Mouse (Mus musculus): ENCODE data around the gene Cox17. TPM values are rescaled to one million over a fixed set of nuclear protein-coding genes. Genes with fewer than 3 reads are reported as not detected.
A peak's percentile ranks its signal among the peaks of the same experiment; 100 is the strongest.

Cox17 gene
- total RNA-seq, 2 experiments from 2014 or later, result 117 to 135 TPM

- no peak for DNase-seq (ENCODE audit: extremely low spot score in 1 of 2, low spot score in 1 of 2)
Measured at GRCm38 (mm10) chr16:38369992-38370484, 23.2 kb downstream of the Cox17 start.

- no peak for DNase-seq (ENCODE audit: extremely low spot score in 1 of 2, low spot score in 1 of 2)
Measured at GRCm38 (mm10) chr16:38370633-38371374, 24.0 kb downstream of the Cox17 start.

GRCm38 (mm10) chr16:38371705-38372296 is 25.0 kb downstream of the Cox17 start:
- DNase-seq (ENCODE audit: extremely low spot score in 1 of 2, low spot score in 1 of 2), result no peak

DNA sequence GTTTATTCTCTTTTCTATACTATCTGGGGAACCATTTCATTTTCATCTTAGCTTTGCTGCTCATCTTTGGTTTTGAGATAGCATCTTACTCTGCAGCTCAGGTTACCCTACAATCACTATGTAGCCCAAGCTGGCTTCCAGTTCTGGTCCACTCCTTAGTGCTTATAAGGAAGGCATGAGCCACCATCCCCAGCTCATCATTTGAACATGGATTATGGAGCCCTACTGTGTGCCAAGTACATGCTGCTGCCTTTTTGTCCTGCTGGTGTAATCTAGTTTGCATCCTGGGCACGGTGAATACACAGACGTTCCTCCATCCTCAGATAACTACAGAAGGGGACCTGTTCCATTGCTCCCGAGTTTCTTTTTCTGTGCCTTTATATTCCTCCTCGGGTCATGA is 26.1 kb downstream of the Cox17 start:
- DNase-seq (ENCODE audit: extremely low spot score in 1 of 2, low spot score in 1 of 2), result no peak

GRCm38 (mm10) chr16:38373439-38373838 is 26.6 kb downstream of the Cox17 start:
- DNase-seq (ENCODE audit: extremely low spot score in 1 of 2, low spot score in 1 of 2), result no peak

- DNase-seq (ENCODE audit: extremely low spot score in 1 of 2, low spot score in 1 of 2), result no peak
Measured at GRCm38 (mm10) chr16:38373941-38374340, 27.1 kb downstream of the Cox17 start.

DNA sequence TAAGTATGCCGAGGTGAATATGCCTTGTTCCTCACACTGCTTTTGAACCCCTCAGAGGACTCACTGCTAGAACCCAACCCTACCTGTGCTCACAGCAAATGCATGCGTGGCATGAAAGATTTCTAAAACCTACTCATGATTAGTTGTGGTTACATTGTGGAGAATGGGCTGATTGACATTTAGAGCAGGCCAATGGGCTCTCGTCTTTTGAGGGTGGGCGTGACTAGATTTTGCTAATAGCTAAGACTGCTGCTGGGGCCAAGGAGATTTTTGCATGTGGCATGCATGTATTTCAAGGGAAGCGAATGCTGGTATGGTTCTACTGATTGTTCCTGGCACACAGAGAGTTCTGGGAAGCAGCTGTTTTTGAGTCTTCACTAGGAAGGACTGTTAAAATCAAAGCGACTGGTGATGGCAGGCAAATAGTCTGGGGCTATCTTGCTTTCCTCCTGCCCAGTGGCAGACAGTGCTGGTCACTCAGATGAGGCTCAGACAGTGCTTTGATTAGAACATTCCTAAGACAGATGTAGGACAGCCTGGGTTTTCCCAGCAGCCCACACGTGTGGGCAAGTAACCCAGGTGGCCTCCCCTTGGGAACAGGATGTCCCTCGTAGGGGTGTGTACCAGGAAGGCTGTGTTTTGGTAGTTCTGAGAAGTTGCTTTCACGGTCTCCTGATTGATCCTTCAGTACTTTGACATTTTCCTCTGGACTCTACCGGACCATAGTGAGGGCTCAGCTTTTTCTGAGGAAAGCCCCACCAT is 27.8 kb downstream of the Cox17 start:
- no peak for DNase-seq (ENCODE audit: extremely low spot score in 1 of 2, low spot score in 1 of 2)

GRCm38 (mm10) chr16:38375182-38375581 is 28.4 kb downstream of the Cox17 start:
- DNase-seq (ENCODE audit: extremely low spot score in 1 of 2, low spot score in 1 of 2), result no peak

DNA sequence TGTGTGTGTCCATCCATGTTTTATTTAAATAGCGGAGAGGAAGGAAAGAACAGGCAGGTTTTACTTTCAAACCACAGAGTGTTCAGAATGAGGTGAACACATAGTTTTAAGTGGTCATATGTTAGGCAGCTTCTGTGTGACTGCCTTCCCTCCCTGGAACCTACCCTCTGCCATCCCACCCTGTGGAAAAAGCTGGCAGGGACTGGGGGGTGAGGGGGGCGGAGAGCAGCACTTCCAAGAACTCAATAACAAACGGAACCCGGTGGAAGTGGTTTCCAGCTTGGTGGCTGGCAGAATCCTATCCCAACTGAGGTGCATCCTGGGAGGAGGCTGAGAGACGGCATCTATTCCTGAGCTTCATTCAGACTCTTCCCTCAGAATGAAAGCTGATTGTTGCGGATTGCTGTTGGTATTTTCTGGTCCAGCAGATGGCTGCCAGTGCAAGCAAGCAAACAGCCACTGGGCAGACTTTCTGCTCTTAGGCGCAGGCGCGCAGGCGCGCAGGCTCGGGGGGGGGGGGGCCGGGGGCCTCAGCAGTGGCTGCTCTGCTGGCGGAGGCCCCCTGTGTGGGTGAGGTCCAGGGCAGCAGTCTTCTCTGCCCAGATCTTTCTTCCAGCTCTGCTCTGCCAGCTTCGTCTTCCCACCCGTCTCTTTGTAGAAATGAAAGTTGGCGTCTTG is 29.5 kb downstream of the Cox17 start:
- DNase-seq (ENCODE audit: extremely low spot score in 1 of 2, low spot score in 1 of 2), result peak; percentile 38

- no peak for DNase-seq (ENCODE audit: extremely low spot score in 1 of 2, low spot score in 1 of 2)
Measured at GRCm38 (mm10) chr16:38376841-38377249, 30.1 kb downstream of the Cox17 start.

DNA sequence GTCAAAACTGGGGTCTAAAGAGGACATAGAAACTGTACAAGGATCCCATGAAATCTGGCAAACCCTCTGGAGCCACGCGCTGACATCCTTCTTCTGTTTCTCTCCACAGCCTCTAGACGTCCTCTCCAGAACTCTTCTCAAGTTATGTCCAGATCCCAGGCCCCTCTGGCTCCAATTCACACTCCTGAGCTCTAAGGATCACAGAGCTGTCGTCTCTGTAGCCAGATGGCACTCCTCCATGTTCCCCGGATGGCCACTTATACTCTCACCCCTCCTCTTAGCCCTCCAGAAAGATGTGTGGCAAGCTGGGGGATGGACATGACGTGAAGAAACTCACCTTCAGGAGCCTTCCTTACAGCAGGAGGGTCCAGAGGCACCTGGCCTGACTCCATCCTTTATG is 30.8 kb downstream of the Cox17 start:
- no peak for DNase-seq (ENCODE audit: extremely low spot score in 1 of 2, low spot score in 1 of 2)

GRCm38 (mm10) chr16:38378591-38378990 is 31.8 kb downstream of the Cox17 start:
- DNase-seq (ENCODE audit: extremely low spot score in 1 of 2, low spot score in 1 of 2), result no peak

- no peak for DNase-seq (ENCODE audit: extremely low spot score in 1 of 2, low spot score in 1 of 2)
Measured at GRCm38 (mm10) chr16:38379088-38379487, 32.3 kb downstream of the Cox17 start.

DNA sequence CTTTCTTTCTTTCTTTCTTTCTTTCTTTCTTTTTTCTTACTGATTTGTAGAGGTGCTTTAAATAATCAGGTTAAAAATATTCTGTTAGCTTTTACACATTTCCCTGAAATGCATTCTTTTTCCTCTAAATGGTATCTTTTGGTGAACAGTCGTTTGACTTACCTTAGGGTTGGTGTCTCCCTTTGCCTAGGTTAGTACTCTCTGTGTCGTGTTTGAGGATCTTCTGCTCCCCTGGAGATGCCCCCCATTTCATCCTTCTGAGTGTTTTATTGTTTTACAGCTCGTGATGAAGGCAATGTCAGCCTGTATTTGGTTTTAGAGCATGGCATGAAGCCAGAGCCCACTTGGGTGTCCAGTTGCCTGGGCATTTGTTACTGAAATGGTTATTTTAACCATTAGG is 32.7 kb downstream of the Cox17 start:
- DNase-seq (ENCODE audit: extremely low spot score in 1 of 2, low spot score in 1 of 2), result no peak

- DNase-seq (ENCODE audit: extremely low spot score in 1 of 2, low spot score in 1 of 2), result no peak
Measured at GRCm38 (mm10) chr16:38379926-38380325, 33.1 kb downstream of the Cox17 start.

DNA sequence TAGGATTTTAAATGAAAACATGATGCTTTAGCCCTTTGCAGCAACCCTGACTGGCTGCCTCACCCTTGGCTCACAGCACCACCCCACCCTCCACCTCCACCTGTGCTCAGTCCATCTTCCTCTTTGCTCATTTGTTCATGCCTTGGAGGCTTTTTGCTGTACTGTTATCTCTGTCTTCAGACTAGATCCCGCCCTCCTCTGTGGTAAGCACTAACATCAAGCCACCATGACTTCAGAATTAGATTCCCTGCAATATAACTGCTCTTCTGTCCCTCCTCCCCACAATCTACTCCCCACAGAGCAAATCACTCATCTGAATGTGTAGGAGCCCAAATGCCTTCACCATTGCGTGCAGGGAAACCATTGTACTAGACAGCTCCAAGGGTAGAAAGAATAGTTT is 36.9 kb downstream of the Cox17 start:
- no peak for DNase-seq (ENCODE audit: extremely low spot score in 1 of 2, low spot score in 1 of 2)

GRCm38 (mm10) chr16:38385184-38385634 is 38.4 kb downstream of the Cox17 start:
- no peak for DNase-seq (ENCODE audit: extremely low spot score in 1 of 2, low spot score in 1 of 2)

DNA sequence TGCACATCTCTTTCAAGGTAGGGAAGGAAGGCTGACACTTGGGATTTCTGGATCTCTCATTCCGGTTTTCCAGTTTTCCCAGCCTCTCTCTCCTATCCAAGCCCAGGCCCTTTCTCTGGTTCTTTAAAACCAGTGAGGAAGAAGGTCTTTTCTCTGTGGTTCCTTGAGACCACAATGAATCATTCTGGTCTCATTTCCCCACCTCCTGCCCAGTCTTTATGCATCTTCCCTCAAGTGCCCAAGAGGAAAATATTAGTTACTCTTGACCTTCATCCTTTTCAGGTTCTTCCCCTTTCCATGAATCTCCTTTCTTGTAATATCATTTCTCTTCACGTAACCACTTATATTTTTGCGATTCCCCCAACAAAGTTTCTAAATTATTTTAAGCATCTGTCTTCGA is 38.9 kb downstream of the Cox17 start:
- no peak for DNase-seq (ENCODE audit: extremely low spot score in 1 of 2, low spot score in 1 of 2)

DNA sequence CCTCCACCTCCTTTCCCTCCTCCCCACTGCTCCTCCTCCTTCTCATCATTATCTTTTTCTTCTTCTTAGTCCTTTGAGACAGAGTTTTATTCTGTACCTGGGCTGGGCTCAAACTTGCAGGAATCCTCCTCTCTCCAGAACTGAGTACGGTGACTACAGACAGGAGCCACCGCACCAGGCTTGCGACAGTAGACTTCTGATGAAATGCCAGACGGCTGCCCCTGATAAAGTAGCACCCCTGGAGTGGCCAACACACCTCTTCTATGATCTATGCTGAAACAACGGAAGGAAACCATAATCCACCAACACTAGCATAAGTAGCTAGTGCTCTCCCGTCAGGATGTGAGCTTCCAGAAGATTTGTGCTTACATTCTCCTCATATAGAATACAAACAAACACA is 40.6 kb downstream of the Cox17 start:
- no peak for DNase-seq (ENCODE audit: extremely low spot score in 1 of 2, low spot score in 1 of 2)

- no peak for DNase-seq (ENCODE audit: extremely low spot score in 1 of 2, low spot score in 1 of 2)
Measured at GRCm38 (mm10) chr16:38388757-38389156, 42.0 kb downstream of the Cox17 start.

Measured in layer of hippocampus, postnatal 25 days (tissue).